Mouse (Mus musculus) embryonic facial prominence, embryonic 11.5 days (tissue): Measurements from ENCODE around the gene Pih1d1. TPM values are rescaled to one million over a fixed set of nuclear protein-coding genes. Genes with fewer than 3 reads are reported as not detected.

Experiments used
- ATAC-seq: fragments of 200-750 bp; cut with Nextera tagmentation; replicated peaks from 2 replicates; pipeline ENCODE4 v1.8.0; 2017; ENCODE audit warnings: low read depth; ENCODE audit not compliant: insufficient number of reproducible peaks, low FRiP score, low TSS enrichment
- DNase-seq: peaks from one replicate; pipeline ENCODE4 v3.0.0-alpha.2; 2015; ENCODE audit warnings: low spot score
- H3K27ac ChIP-seq: fragments of 300-500 bp; sonication (generic); replicated peaks from 2 replicates; pipeline ENCODE4 v1.5.1; 2014; ENCODE audit warnings: mild to moderate bottlenecking, low read depth, low read length, control low read depth
- H3K27me3 ChIP-seq: fragments of 300-500 bp; sonication (generic); 2 replicates; pipeline ENCODE4 v1.6.1; 2014; ENCODE audit warnings: mild to moderate bottlenecking, low read length, moderate library complexity, mixed read lengths; ENCODE audit not compliant: control insufficient read depth, insufficient read depth
- H3K36me3 ChIP-seq: fragments of 300-500 bp; sonication (generic); replicated peaks from 2 replicates; pipeline ENCODE4 v1.6.1; 2014; ENCODE audit warnings: low read depth, mild to moderate bottlenecking, low read length, moderate library complexity, mixed read lengths; ENCODE audit not compliant: control insufficient read depth, insufficient read depth
- H3K4me1 ChIP-seq: fragments of 300-500 bp; sonication (generic); 2 replicates; pipeline ENCODE4 v1.6.1; 2014; ENCODE audit warnings: low read length, mixed read lengths; ENCODE audit not compliant: control insufficient read depth, insufficient read depth
- H3K4me2 ChIP-seq: fragments of 300-500 bp; sonication (generic); 2 replicates; pipeline ENCODE4 v1.6.1; 2014; ENCODE audit warnings: low read depth, mild to moderate bottlenecking, control low read depth, low read length, moderate library complexity
- H3K4me3 ChIP-seq: fragments of 300-500 bp; sonication (generic); 2 replicates; pipeline ENCODE4 v1.5.1; 2014; ENCODE audit warnings: low read depth, low read length, control low read depth
- H3K9ac ChIP-seq: fragments of 300-500 bp; sonication (generic); replicated peaks from 2 replicates; pipeline ENCODE4 v1.6.1; 2014; ENCODE audit warnings: mild to moderate bottlenecking, control low read depth, low read length
- H3K9me3 ChIP-seq: fragments of 300-500 bp; sonication (generic); replicated peaks from 2 replicates; pipeline ENCODE4 v1.6.1; 2016; ENCODE audit warnings: mild to moderate bottlenecking, low read length, inconsistent platforms, mixed read lengths; ENCODE audit not compliant: control insufficient read depth
- WGBS: fragments of 180-500 bp; shearing (Covaris S2); extraction: QIAGEN DNeasy Blood & Tissue Kit; methylation state at CpG from one replicate; pipeline ENCODE4 v1.1.7; 2014; 5-methylcytosine and 5-hydroxymethylcytosine counted together
- polyA plus RNA-seq: library from polyadenylated mRNA; unstranded; fragments of >200 nt; fragmentation: Nextera tagmentation; extraction: Ambion mirVana; gene quantifications from 2 replicates; pipeline ENCODE4 v1.2.1, GENCODE M21; 2014

The Pih1d1 gene
- polyA plus RNA-seq, 1 experiment from 2014 or later: 102 TPM

DNA sequence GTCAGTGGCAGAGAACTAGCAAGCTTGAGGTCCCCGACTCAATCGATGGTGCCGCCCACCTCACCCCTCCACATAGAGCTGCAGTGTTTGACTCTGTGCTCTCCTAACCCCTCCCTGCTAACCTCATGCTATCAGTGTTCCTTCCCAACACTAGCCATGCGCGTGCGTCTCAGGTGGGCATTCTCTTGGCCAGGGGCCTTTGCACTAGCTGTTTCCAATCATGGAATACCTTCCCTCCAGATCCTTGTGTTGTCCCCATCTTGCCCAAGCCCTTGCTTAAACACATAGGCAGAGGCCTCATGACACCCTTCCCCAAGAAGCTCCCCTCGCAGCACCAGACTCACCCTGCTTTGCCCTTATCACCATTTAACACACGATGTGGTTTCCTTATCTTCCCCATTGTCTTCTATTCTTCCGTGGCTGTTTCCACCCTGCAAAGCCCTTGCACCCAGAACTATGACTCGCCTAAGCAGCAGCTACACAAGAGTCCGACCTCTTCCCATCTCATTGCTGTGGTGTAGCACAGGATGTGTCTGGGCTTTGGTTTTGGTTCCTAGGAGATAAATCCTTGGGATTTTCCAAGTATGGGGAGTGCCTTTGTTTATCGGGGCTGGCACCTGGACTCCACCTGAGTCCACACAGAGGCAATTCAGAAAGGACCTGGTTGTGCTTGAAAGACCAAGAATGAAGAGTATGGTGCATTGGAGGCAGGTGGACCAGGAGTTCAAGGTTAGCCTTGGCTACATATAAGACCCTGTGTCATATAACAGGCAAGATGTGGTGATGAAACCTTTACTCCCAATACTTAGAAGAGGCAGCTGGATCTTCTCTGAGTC lies 16.7 kb upstream of the Pih1d1 start:
- H3K4me3 ChIP-seq: no peak overlapping the region
- ATAC-seq: no peak

DNA sequence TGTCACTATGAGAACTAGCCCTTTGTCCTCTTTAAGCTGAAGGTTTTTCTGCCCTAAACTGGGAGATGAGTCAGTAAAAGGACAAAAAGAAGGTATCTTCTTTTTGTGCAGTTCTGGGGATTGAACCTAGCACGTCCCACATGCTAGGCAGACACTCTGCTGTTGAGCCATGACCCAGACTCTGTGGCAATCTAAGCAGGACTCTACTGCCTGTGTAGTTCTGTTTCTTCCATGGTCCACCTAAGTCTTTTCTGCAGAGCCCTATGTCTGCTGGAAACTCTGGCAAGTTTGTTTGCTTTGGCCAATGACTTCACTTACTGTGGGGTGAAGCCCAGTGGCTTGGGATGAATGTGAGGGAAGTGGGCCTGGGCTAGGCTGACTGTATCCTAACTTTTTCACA lies 15.7 kb upstream of the Pih1d1 start:
- H3K9ac ChIP-seq: no peak overlapping the region
- no peaks in the 10 kb centered on the region for H3K9me3 ChIP-seq
- 55% methylated on average over 1 of the region's 1 CpGs for WGBS
- no peak overlapping the region for H3K27ac ChIP-seq
- H3K4me1 ChIP-seq: no peaks in the 10 kb centered on the region
- H3K4me2 ChIP-seq: no peak overlapping the region
- H3K27me3 ChIP-seq: no peaks in the 10 kb centered on the region
- H3K4me3 ChIP-seq: no peak overlapping the region
- no peaks in the 10 kb centered on the region; the same call in 1 of the 2 replicates for H3K36me3 ChIP-seq
- no peak for ATAC-seq
- no peak for DNase-seq

More for the DNA sequence above, 16.7 kb upstream of the Pih1d1 start:
- no peaks in the 10 kb centered on the region for H3K4me1 ChIP-seq
- 82% methylated on average over 12 of the region's 12 CpGs for WGBS
- DNase-seq: no peak
- no peak overlapping the region for H3K27ac ChIP-seq
- H3K36me3 ChIP-seq: no peaks in the 10 kb centered on the region; the same call in 1 of the 2 replicates
- H3K9me3 ChIP-seq: no peaks in the 10 kb centered on the region
- no peak overlapping the region for H3K9ac ChIP-seq
- H3K4me2 ChIP-seq: no peak overlapping the region
- H3K27me3 ChIP-seq: no peaks in the 10 kb centered on the region

DNA sequence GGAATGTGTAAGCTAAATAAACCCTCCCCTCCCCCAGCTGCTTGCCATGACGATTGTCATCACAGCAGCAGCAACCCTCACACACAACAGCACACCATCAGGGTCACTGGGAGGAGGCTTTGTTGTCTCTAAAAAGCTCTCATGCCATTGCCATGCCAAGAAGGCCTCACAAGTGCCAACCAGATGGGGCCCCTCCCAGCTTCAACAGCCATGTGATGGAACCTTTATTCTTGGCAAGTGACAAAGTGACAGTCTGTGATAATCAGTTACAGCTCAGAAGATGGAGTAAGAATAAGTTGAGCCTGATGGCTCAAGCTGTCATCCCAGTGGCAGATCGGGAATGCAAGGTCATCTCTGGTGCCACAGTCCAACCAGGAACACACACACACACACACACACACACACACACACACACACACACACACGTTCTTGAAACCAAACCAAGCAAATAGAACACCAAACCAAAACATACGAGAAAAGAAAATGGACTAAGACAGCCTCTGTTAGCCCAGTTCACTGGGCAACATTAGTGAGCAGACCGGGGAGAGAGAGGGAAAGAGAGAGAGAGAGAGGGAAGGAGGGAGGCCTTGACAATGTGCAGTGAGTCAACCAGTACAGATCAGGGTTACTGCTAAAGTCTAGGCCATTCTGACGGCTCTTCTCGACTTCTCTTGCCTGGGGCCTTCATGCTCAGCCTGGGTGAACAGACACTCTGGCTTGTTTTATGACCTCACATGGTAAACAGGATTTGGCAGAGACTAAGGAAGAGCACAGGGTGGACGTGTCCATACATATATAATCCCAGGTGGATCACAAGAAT lies 14.0 kb upstream of the Pih1d1 start:
- 78% methylated on average over 8 of the region's 8 CpGs for WGBS
- Histone ChIP-seq H3K9ac (no peak overlapping the region), H3K4me3 (no peak overlapping the region), H3K9me3 (no peaks in the 10 kb centered on the region), H3K4me1 (no peaks in the 10 kb centered on the region), H3K4me2 (no peak overlapping the region), H3K27ac (no peak overlapping the region), H3K36me3 (no peaks in the 10 kb centered on the region; the same call in 1 of the 2 replicates), H3K27me3 (no peaks in the 10 kb centered on the region)
- no peak for ATAC-seq
- no peak for DNase-seq

DNA sequence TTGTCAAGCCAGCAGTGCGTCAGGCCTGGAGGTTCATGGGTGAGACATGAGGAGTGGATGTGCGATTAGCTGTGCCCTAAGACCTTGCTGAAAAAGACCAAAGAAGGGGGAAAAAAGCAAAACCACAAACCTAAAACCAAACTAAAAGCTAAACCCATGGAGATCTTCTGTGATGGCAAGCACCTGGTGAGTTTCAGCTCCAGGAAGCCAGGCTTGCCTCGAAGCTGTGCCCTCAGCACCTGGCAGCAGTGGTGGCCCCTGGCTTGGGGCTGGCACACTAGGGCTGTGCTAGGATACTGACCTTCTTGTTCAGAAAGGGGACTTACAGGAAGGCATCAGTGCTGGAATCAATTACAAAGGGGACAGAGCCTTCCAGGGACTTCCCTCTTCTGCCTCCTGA lies 12.8 kb upstream of the Pih1d1 start:
- 92% methylated on average over 3 of the region's 3 CpGs for WGBS
- Histone ChIP-seq H3K4me2 (no peak overlapping the region), H3K4me1 (no peaks in the 10 kb centered on the region), H3K36me3 (peaks cover 3% of the 10 kb centered on the region; the same call in 1 of the 2 replicates), H3K27me3 (no peaks in the 10 kb centered on the region), H3K9me3 (no peaks in the 10 kb centered on the region), H3K9ac (no peak overlapping the region), H3K27ac (no peak overlapping the region), H3K4me3 (no peak overlapping the region)
- DNase-seq: no peak
- ATAC-seq: no peak

DNA sequence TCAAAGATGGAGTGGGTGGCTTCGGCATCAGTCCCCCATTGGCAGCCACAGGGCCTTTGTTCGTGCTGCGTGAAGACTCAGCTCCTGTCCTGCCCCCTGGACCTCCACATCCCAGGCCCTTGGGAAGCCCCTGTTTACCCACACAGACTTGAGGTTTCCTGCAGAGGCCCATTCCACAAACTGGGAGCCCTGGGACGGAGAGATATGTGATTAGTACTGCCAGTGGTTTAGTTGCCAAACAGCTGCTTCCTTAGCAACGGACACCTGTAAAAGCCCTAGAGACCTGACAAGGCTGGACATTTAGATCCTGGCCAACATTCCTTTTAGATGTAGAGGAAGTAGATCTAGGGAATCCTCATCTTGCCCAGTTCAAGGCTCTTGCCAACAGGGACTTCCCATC lies 12.2 kb upstream of the Pih1d1 start:
- Histone ChIP-seq H3K36me3 (peaks cover 3% of the 10 kb centered on the region; the same call in 1 of the 2 replicates), H3K27me3 (no peaks in the 10 kb centered on the region), H3K4me2 (no peak overlapping the region), H3K4me3 (no peak overlapping the region), H3K9ac (no peak overlapping the region), H3K9me3 (no peaks in the 10 kb centered on the region), H3K4me1 (no peaks in the 10 kb centered on the region), H3K27ac (no peak overlapping the region)
- WGBS: 89% methylated on average over 5 of the region's 5 CpGs
- DNase-seq (no peak), ATAC-seq (no peak)

DNA sequence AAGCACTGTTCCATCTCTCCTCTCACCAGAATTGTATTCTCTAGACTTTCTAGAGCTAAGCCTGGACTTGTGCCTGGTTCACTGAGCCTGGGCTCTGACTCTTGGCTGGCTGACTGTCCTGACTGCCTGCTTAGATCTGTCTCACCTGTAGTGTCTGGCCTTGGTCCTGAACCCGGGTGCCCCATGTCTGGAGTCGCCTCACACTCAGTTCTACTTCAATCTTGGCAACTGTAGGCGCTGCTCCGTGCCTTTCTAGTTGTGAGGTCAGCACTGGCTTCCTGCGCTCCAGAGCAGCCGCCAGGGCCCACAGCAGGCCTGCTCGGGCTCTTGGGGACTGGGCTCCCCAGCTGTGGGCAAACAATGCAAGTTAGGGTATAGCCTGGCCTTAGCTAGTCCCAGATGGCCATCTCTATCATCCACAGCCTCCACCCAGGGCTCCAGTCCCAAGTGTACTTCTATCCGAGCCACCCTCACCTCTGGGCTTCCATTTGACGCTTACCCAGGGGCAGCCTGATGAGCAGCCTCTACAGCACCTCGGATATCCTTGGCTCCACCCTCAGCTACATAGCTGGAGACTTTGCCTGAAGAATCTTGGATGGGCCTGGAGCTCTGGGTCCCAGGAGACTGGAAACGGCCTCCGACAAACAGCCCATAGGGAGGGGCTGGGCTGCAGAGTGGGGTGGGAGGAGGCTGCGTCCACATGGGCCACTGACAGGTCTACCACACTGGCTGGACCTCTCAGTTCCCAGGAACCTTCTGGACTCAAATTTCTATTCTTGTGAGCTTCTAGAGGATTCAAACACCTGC lies 9.5 kb upstream of the Pih1d1 start:
- Histone ChIP-seq H3K9me3 (no peaks in the 10 kb centered on the region), H3K9ac (no peak overlapping the region), H3K4me2 (no peak overlapping the region), H3K4me3 (no peak overlapping the region), H3K27me3 (no peaks in the 10 kb centered on the region), H3K4me1 (no peaks in the 10 kb centered on the region), H3K36me3 (peaks cover 3% of the 10 kb centered on the region; the same call in 1 of the 2 replicates), H3K27ac (no peak overlapping the region)
- DNase-seq (no peak), ATAC-seq (no peak)
- WGBS: 87% methylated on average over 13 of the region's 13 CpGs

DNA sequence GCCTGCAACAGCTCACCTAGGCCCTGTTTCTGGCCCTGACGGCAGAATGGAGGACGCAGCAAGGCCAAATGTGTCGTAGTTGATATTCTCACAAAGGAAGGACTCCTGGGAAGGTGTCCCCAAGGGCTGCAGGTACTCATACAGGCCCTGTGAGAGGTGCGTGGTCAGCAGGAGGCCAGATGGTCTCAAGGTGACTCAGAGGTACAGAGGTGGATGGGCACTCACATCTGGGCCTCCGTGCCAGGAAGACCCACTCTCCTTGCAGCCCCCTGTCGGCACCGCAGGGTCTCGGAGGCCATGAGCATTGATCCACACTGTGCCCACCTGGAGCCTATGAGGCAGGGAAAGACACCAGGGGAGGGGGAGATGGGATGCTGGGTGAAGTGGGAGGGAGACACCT lies 8.6 kb upstream of the Pih1d1 start:
- H3K36me3 ChIP-seq: peaks cover 3% of the 10 kb centered on the region; the same call in 1 of the 2 replicates
- ATAC-seq: no peak

More for the DNA sequence above, 8.6 kb upstream of the Pih1d1 start:
- Histone ChIP-seq H3K27ac (no peak overlapping the region), H3K4me2 (no peak overlapping the region), H3K27me3 (no peaks in the 10 kb centered on the region), H3K4me1 (no peaks in the 10 kb centered on the region), H3K9ac (no peak overlapping the region), H3K4me3 (no peak overlapping the region), H3K9me3 (no peaks in the 10 kb centered on the region)
- no peak for DNase-seq
- 94% methylated on average over 8 of the region's 8 CpGs for WGBS
